Mouse (Mus musculus): ENCODE measurements around the gene Vmn2r3.

DNA sequence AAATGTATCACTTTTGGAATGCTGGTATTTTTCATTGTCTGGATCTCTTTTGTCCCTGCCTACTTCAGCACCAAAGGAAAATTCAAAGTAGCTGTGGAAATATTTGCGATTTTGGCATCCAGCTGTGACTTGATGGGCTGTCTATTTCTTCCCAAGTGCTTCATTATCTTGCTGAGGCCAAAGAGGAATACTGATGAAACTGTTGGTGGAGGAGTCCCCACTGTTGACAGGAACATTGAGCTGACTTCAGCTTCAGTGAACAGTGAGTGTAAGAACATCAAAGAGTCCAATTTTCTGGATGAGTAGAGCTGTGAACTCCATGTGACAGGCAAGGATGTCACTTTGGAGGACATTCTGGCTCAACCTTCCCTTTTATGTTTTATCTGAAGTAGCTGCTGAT is 43.0 kb upstream of the Vmn2r3 start:
- no peak for TF ChIP-seq CTCF (IDR thresholded peaks at IDR 0.05; ENCODE audit: borderline replicate concordance, insufficient read depth, low read depth, low read length)
- TF ChIP-seq POLR2A (IDR thresholded peaks at IDR 0.05; ENCODE audit: borderline replicate concordance, insufficient read depth, low read length), result no peak

All from cerebellum, adult 2 months (tissue).